Mouse (Mus musculus) T-helper 2 cell (primary cell): ENCODE results near the gene 5430427O19Rik.

Source experiments
- in situ Hi-C: fragments of 300-600 bp; cut with MboI, MseI; formaldehyde crosslinking; loops from one replicate; pipeline ENCODE4 v1.15.1; 2025; ENCODE audit warnings: high pct_unique_total_duplicates

The 5430427O19Rik gene

DNA sequence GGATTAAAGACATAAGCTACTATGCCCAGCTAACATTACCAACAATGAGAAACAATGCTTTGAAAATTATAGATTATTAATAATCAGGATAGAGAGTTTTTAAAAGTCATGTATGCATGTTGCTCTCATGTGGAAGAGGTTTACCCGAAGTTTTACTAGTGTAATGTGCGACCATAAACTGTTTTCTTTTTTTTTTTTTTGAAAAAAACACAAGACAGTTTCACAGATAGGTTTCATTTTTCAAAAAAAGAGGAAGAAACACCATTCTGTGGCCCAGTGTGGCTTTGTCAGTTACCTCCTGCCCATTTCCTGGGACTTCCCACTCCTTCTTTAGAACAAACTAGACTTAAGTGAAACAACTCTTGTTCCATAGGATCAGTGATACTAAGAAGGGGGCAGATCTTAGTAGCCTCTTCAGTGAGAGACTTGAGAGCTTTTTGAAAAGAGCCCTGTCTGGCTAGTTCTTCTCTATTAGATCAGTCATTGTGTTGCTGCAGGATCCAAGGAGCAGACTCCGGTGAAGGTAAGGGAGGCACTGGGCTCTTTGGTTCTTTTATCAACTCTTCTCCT, at the start of gene 5430427O19Rik:
TSS of gene 5430427O19Rik (plus strand) at position 441 of the 570 bp plus-strand sequence.
- in situ Hi-C loops: no loop called here

DNA sequence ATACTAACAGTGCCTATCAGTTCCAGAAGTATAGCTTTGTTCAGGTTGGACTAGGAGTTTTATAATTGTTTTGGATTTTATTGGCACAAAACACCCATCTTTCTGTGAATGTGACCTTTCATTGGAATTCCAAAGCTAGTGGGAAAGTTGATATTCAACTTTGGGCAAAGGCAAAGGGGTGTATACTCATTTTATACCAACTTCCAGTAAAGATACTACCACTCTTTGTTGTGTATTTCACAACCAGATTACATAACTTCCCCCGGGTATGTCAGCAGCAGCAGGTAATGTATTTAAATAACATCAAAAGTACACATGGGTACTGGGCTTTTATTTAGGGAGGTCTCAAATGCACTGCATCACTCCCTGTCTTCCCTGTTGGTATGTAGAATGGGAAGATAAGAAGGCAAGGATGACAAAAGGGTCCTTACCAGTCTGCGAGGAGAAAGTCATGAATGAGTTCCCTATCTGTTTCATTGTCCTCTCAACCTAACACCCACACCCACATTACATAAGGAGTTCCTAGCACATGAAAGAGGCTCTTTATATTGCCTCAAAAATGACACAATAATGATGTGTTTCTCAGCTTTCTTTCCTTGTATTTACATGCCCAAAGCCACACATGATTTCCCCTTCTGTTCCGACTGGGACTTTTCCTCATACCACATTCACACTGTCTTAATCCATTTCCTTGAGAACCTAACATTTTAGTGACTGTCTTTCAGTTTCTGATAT, 42.3 kb upstream of the 5430427O19Rik start:
- in situ Hi-C loops: no loop called here

DNA sequence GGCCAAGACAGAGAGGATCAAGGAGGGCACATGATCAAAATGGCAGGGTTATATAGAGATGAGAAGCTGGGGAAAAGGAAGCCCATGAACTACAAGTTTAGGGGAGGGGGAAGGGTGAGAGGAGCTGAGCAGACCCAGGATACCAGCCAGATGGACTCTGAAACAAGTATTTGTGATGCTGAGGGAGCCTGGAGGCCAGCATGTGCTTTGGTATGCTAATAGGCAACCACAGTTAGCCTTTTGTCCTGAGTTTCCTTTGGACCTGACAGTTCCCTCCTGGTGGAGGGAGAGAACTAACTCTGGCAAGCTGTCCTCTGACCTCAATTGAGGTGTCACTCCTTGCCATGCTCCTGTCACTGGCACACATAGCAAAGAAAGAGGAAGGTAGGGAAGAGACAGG, 41.2 kb upstream of the 5430427O19Rik start:
- in situ Hi-C loops: no loop called here

DNA sequence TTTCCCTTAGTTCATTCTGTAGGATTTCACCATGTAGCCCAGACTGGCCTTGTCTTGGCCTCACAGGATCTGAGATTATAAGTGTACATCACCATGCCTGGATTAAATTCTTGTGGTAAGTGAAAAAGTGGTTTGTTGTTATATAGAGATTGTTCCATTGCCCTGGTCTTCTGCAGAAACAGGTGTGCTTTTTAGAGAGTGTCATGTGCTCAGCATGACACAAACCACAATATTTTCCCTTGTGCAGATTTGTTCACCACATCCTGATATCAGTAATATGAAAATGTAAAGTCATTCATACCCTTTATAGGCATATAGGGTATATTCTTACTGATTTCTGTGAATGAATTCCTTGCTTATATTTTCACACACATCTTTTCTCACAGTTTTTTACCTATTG, 31.0 kb upstream of the 5430427O19Rik start:
- in situ Hi-C loops: no loop called here

DNA sequence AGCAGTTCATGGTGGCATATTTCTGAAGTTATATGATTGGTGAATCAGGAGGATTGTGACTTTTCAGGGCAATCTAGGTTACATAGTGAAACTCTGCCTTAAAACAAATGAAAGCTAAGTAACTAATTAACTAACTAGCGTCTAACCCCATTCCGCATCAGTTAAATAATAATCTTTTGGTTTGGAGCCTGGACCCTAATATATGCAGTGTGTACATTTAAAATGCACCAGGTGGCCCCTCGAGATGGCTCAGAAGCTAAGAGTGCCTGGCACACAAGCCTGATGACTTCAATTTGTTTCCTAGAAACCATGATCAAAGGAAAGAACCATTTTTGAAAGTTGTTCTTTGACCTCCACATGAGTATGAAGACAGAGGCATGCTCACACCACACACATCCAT, 14.2 kb upstream of the 5430427O19Rik start:
- in situ Hi-C loops: no loop called here

DNA sequence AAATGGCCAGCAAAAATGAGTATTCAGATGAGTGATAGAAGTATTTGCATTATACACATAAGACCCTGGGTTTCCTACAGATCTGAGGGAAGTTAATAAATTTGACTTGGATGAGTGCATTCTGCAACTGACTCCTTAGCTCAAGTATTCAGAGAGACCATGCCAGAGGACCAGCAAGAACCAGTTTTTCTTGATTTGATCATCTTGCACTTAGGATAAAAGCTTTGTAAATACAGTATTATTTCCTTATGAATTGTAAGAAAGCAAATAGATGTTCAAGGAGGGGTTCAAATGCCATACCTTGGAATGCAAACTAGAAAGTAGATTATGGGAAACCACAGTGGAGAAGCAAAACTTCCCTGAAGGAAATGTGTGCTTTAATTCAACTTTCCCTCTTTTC, 13.0 kb upstream of the 5430427O19Rik start:
- in situ Hi-C loops: no loop called here

DNA sequence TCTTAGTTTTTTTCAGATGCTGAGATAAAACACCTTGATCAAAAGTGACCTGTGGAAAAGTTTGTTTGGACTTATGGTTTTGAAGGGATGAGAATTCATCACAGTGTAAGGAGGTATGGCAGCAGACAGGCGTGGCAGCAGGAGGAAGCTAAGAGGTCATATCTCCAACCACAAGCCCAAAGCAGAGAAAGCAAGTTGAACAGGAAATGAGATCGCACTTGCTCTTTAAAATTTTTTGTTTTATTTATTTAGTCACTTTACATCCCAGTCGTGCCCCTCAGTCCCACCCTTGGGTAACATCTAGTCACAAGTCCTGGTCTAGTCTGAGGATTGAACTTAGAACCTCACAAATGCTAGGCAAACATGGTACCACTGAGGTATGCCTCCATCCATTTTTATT, 2.1 kb upstream of the 5430427O19Rik start:
- in situ Hi-C loops: no loop called here

DNA sequence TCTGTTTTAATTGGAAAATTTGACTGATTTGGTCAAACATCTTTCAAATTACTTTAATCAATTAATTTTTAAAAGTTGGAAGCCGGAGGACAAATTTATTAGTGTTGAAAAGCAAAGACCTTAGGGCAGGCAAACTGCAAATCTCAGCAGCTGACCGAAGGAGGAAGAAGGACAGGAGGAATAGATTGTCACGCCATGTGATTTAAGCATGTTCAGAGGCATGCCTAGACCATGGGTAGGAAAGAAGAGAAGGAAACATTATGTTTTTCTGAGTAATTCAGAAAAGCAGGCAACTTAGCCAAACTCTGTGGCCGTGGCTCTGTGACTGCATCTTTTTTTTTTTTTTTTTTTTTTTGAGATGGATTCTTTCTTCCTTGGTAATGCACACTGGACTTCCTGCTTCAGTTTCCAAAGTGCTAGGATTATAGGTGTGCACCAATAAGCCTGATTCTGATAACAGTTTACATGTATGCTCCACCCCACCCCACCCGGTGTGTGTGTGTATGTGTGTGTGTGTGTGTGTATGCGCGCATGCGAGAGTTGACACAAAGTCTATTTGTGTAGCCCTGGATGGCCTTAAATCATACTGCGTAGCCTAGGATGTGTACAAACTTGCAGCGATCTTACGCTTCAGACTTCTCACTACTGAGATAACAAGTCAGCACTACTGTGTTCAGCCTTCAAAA, 1.4 kb downstream of the 5430427O19Rik start:
- in situ Hi-C loops: no loop called here

DNA sequence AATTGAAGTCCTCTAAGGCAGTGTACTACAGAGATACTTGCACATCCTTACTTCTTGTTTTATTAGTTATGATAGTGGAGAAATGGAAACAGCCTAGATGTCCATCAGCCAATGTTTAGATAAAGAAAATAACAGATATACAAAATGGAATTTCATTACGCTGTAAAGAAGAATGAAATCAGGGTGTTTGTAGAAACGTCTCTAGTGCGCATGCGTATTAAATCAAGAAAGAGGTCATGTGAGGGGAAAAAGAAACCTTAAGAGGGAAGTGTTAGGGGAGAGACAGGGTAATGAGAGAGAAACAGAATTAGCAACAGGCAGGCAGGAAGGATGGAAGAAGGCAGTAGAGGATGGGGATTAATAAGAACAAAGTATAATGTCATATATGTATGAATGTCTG, 4.2 kb downstream of the 5430427O19Rik start:
- in situ Hi-C loops: no loop called here

DNA sequence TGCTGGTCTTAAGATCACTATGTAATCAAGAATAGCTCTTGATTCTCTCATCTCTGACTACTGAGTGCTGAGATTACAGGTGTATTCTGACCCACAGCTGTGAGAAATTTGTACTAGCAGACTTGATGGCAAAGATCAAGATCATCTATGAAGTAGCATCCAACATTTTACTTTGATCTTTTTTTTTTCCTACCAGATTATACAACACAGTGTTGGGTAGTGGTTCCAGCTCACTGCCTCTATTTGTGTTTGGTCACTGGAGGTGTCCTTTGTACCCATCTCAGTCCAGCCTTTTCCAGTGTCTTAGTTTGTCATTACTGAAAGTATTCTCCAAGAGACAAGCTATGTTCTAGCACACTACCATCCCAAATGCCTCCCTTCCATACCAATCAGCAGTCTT, 5.8 kb downstream of the 5430427O19Rik start:
- in situ Hi-C loops: loop anchor here (5.0 kb wide), 1 partner anchor 104 kb away; no protein-coding TSS in a partner anchor

DNA sequence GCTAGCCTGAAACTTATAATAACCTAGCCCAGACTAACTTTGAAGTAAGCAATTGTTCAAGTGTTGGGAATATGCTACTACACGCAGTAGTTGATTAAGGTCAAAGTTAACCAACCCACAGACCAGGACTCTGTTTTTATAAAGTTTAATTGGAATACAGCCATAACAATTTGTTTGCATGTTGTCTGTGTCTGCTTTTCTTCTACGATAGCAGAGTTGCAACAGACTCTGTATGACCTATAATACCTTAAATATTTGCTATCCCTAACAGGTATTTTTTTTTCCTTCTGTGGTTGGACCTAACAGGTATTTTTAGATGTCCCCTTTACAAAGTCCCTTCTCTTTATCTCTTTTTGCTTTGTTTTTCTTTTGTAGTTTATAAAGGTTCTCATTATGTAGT, 7.6 kb downstream of the 5430427O19Rik start:
- in situ Hi-C loops: loop anchor here (5.0 kb wide), 1 partner anchor 105 kb away; no protein-coding TSS in a partner anchor

DNA sequence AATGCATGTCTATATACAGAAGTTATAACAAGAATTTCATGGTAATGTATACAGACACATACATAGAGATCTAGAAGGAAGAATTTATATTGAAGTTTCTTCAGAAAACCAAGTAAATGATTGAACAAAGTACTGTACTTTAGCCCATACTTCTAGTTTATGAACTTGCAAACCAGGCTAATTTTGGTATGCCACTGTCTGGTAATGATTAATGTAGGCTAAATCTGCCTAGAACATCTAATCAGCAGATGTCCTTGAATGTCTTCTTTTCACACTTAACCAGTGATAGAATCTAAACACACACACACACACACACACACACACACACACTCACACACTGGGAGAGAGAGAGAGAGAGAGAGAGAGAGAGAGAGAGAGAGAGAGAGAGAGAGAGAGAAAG, 8.1 kb downstream of the 5430427O19Rik start:
- in situ Hi-C loops: loop anchor here (5.0 kb wide), 1 partner anchor 106 kb away; no protein-coding TSS in a partner anchor

DNA sequence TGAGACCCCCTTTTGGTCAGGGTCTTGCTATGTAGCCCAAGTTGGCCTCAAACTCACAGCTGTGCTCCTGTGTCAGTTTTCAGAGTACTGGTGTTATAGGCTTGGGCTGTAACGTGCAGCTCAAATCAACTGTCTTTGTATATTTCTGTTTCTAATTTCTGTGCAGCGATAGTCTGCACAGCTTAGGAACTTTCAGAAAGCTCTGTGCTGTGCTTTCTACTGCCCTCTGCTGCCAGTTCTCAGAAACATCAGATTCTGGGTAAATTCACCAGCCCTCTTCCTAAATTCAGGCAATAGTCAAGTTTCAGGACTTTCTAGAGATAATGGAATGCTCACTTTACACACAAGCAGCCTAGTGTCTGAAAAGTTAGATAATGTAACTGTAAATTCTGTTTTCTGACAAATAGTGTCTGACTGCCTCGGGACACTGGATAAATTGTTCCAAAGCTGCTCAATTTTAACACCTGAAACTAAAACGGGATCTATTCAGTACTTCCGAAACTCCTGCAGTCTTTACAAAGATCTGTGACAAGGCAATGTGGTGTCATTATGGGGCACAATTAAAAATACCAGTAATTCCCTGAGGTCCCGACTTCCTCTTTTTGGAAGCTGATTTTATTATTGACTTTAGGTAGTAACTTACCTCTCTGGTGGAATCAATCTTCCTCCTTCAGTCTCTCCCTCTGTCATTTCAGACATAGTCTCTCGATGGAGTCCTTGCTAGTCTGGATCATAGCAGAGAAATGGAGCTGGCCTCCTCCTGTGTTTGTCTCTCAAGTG, 9.2 kb downstream of the 5430427O19Rik start:
- in situ Hi-C loops: loop anchor here (5.0 kb wide), 1 partner anchor 107 kb away; no protein-coding TSS in a partner anchor

DNA sequence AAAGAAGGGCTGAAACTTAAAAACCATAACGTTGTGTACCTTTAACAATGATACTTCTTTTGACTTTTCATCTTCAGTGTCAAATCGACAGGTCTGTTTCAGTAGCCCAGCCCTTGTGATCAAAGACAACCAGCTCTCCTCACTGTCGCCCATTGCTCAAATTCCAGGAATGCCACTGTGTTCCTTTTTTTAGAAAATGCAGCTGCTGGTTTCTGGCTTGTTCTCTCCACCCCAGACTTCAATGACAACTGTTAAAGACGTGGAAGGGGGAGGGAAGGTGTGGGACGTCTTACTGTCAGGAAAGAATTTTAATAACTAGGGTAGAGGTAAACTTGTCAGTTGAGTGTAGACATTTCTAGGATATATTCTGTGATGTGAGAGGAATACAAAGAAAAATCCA, 16.5 kb downstream of the 5430427O19Rik start:
- in situ Hi-C loops: no loop called here

DNA sequence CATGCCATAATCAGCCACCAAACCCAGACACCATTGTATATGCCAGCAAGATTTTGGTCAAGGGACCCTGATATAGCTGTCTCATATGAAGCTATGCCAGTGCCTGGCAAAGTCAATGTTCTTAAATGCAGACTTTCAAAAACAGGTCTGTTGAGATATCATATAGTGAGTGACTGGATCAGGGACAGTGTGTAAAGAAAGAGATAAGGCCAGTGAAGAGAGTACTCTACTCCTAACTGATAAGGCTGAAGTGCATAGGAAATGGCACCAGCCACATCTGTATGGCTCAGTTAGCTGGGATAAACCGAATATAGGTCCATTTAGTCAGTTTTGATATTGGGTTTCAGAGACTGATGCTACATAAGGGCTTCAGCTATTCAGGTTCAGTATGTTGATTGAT, 31.0 kb downstream of the 5430427O19Rik start:
- in situ Hi-C loops: no loop called here

DNA sequence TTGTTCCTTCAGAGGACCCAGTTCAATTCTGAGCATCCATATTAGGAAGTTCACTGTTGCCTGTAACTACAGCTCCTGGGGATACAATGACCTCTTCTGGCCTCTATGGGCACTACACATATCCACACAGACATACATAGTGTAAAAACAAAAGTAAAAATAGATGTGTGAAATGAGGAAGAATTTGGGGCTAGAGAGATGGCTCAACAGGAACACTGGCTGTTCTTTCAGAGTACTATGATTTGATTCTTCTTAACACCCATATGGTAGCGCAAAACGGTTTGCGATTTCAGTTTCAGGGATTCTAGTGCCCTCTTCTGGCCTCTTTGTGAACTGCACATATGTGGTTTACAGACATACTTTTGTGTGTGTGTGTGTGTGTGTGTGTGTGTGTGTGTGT, 48.9 kb downstream of the 5430427O19Rik start:
- in situ Hi-C loops: loop anchor here (5.0 kb wide), 1 partner anchor 242 kb away; no protein-coding TSS in a partner anchor

DNA sequence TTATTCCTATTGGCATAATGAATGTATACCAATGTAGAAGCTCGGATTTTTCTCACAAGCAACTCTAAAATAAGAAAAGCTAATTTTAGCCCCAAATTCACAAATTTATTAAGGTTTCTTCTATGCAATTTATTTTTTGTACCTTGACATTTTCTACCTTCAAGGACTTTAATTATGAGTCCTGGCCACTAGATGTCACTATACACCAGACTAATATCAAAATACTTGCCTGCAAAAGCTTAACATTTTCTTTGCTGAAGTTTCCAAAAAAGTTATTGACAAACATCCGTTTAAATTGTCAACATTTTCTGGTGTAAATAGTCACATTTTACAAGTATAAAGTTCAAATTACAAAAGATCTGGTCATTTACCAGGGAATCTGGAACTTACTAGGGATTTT, 62.8 kb downstream of the 5430427O19Rik start:
- in situ Hi-C loops: no loop called here
